Mouse (Mus musculus) natural killer cell, adult 2 months (primary cell): Measurements from ENCODE around the gene Mcm7.
A peak's percentile ranks its signal among the peaks of the same experiment; 100 is the strongest.

Source experiments
- DNase-seq, 2 experiments: peaks; one replicate each; pipeline ENCODE4 v3.0.0; 2022; ENCODE audit warnings: low spot score in 2 of 2

Gene Mcm7

DNA sequence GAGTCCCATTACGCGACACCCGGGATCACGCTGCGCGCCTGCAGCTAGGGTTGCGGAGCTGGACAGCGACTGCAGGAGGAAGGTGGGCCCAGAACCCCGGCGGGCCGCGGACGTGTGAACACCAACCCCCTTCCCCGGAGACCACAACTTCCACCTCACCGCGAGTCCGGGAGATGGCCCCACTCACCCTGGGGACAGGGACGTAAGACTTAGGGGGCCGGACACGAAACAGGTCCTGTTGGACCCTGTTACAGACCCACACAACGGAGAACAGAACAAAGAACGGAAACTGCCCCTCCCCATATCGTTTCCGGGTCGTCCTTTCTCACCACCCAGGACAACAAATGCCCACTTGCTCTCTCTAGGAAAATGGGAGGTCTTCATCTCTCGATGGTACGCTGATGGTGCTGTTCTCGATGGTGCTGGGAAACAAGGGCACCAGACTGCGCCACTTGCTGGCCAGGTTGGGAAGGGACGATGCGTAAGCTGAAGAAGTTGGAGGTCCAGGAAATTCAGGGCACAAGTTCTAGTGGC lies 16.7 kb downstream of the Mcm7 start, which contains the start of gene Zfp113:
Gene Zfp113, minus strand, starts transcription at position 302 of the 534 bp plus-strand sequence.
- peak; percentile 90 to 91 for DNase-seq

DNA sequence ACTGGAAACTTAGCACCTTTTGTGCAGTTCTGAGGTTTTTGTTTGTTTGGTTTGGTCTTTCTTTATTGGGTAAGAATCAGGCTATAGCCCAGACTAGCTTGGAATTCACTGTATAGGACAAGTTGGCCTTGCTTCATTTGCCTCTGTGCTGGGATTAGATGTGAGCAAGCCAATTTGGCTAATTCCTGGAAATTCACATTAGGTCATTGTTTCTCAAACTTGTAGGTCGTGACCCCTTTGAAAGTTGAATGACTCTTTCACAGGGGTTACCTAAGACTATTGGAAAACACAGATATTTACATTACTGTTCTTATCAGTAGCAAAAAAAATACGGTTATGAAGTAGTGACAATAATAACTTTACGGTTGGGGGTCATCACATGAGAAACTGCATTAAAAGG lies 17.8 kb downstream of the Mcm7 start:
- no peak for DNase-seq

DNA sequence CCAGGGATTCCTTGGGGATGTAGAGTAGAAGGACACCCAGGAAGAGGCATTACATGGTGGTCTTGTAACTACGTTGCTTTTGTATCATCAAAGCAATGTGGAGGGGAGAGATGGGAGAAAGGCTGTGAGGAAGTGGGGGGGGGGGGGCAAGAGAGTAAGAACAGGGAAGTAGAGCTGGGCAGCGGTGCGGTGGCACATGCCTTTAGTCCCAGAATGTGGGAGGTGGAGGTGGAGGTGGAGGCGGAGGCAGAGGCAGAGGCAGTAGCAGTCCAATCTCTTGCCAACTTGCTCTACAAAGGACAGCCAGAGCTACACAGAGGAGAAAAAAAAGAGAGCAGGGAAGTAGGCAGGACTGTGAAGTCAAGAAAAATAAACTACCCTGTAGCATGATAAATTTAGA lies 33.6 kb downstream of the Mcm7 start:
- no peak for DNase-seq

DNA sequence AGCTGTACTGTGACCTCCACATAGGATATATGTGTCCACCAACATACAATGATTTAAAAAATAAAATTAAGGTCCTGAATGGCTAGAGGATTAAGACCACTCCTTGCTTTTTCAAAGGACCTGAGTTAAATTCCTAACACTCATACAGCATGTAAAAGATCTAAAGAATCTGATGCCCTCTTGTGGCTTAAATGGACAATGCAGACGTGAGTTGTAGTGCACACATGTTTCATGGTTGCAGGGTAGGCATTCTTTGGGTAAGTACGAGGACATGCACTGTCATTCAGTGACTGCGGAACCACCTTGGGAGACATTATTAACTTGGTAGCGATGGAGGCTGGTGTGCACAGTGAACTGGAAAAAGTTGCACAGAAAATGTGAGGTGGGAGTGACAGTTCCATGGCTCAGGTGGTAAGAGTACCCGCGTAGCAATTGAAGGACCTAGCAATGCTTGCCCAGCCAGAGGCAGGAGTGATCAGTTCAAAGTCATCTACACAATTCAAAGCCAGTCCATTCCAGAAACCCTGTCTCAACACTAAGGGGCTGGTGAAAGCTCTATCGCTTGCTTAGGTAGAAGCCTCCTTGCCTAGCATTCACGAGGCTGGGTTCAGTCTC lies 34.2 kb downstream of the Mcm7 start:
- peak in 1 of 2 experiments; percentile 12 for DNase-seq

DNA sequence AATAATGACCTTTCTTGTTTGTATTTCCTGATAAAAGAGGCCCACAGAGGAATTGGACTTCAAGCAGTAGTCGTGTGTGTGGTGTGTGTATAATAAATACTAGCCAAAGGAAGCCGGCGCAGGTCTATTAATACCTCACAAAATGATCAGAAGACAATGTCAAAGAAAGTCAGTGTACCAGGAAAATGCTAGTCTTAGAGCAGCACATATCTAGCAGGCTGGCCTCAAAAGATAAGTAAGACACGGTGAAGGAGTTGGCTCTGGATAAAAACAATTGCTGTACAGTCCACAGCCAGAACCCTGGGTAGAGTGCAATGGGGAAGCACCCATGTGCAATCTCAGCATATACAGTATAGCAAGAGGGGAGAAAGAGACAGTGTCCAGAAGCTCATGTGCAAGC lies 35.0 kb downstream of the Mcm7 start:
- DNase-seq: no peak

DNA sequence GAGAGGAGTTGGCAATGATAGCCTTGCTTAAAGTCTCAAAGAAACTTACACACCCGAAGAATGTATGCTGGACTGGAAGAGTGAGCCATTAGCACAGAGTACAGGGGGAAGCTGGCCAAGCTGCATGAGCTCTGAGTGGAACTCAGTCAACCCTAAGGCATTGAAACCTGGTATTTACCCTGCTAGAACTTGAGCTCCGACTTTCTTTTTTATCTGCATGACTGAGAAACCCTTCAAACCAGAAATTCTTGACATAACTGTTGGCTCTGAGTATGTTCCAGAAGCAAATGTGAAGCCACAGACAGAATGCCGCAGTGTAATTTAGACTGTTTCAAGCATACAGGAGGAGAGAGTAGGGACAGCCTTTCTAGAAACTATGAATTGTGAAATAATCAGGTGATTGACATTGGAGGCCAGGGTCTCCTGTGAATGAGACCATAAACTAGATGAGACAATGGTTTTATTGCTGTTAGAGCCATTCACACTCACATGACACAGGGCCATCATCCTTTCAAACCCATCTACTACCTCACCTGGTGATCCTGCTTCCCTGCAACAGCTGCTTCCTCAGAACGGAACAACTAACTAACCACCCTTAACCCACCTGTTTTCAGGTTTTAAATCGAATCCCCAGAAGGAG lies 39.7 kb downstream of the Mcm7 start:
- no peak for DNase-seq

DNA sequence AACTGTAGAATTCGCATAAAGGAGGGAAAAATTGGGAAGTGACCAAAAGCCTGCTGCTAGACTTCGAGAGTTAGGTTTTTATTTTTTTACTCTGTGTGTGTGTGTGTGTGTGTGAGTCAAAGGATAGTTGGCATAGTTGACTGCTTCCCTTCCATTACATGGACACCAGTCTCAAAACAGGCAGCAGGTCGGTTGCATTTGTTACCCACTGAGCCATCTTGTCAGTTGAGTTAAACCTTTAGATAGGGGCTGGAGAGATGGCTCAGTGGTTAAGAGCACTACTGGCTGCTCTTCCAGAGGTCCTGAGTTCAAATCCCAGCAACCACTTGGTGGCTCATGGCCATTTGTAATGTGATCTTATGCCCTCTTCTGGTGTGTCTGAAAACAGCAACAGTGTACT lies 54.2 kb downstream of the Mcm7 start:
- no peak for DNase-seq

DNA sequence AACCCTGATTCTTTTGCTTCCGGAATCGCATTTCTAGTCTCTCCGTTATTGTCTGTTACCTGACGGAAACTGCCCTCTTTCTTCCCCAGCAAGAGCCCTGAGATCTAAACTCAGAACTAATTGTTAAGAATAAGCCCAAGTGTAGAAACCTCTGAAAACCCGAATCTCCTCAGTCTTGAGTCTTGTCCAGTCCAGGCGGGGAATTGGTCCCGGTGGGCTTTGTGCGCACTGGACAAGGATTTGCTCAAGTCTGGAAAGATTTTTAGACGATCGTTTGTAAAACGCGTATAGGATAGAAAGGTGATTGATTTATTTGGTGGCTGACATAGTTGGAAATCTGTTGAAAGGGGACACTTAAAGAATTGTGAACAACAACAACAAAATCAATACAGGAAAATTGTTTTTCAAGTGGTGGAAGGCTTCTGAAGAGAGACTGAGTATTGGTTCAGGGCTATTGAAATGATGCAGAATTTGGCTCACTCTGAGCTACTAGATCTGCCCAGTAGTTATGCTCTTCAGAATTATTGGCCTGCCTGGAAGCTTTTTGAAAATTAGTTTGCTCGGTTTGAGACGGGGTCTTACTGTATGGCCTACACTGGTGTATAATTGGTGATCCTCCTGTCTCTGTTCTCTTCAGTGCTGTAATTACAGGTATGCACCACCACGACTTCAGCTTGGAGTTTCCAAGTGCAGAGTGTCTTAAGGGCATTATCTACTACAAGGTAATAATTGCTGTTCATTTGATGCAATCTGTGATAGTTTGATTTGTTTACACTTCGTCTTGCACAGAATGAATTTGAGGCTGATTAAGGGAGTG lies 54.8 kb downstream of the Mcm7 start:
- DNase-seq: no peak

DNA sequence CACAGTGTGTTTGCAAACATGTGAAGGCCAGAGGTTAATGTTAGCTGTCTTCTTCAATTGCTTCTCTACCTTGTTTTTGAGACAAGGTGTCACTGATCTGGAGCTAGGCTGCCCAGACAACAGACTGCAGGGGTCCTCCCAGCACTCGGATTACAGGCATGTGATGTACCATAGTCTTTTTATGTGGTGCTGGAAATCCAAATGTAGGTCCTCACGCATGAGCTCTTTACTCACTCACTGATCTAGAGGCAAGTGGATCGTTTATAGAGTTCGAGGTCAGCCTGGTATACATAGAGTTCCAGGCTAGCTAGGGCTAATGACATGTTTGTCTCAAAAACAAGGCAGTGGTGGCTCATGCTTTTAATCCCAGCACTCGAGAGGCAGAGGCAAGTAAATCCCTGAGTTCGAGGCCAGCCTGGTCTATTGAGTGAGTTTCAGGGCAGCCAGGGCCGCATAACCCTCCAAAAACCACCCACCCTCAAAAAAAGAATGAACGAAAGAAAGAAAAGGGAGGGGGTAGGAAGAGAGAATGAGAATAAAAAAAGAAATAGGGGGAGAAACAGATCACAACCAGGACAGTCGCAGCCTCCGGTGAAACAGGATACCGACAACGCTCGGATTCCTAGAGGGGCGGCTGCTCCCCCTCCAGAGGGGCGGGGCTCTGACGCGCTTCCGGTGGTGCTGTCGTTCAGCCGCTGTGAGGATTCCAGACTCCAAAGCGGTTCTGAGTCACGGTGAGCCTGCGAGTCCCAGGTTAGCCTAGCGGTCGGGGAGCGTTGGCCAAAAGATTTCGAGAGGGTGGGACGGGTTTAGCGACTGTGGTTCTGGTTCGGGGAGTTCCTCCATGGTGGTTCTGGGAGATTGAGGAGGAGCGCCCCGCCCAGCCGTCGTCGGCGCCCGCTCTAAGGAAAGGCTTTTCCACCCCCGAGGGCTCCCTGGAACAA lies 55.7 kb downstream of the Mcm7 start, which contains the start of gene Zscan21:
Gene Zscan21, plus strand, starts transcription at position 649 of the 944 bp plus-strand sequence.
- peak; percentile 78 to 84 for DNase-seq
